In genomic region chr2:65337378-65338140, GRCm38 (mm10) we compare ENCODE assay signal across 8 mouse cellular contexts. TPM values are rescaled to one million over a fixed set of nuclear protein-coding genes. Genes with fewer than 3 reads are reported as not detected.
DNase-seq lines count a peak whose midpoint lies in the region; ATAC-seq and TF ChIP-seq lines count a peak whose summit lies in the region.

No protein-coding gene starts in this region.

- WGBS in heart, embryonic 16.5 days, result 17% methylated on average over 14 of the region's 14 CpGs
- WGBS in liver, embryonic 12.5 days (ENCODE audit: insufficient replicate concordance), result 15% methylated on average over 14 of the region's 14 CpGs
- 16% methylated on average over 14 of the region's 14 CpGs for WGBS in neural tube, embryonic 15.5 days

- H3K4me2 ChIP-seq in heart, embryonic 16.5 days (ENCODE audit: low read depth, low read length), result peak overlapping the region; percentile 16; the same call in 1 of the 2 replicates
- no peak overlapping the region for H3K4me2 ChIP-seq in liver, embryonic 12.5 days
- H3K4me2 ChIP-seq in neural tube, embryonic 15.5 days, result peak overlapping the region; percentile 38

- no peaks in the 10 kb centered on the region for H3K9me3 ChIP-seq in heart, embryonic 16.5 days (replicated peaks; ENCODE audit: control insufficient read depth, low read length)
- no peaks in the 10 kb centered on the region for H3K9me3 ChIP-seq in liver, embryonic 12.5 days (replicated peaks)
- no peaks in the 10 kb centered on the region for H3K9me3 ChIP-seq in neural tube, embryonic 15.5 days (replicated peaks)

- H3K4me1 ChIP-seq in embryonic fibroblast, embryonic 13.5 days (ENCODE audit: control insufficient read depth, insufficient read depth, low read length), result no peaks in the 10 kb centered on the region
- H3K4me1 ChIP-seq in heart, embryonic 16.5 days (ENCODE audit: control insufficient read depth, insufficient read depth, low read length), result 0 out of 2 replicates have a peak, but pooled peaks cover 7% of the 10 kb centered on the region
- 0 out of 2 replicates have a peak, but pooled peaks cover 4% of the 10 kb centered on the region for H3K4me1 ChIP-seq in liver, embryonic 12.5 days
- peaks cover 6% of the 10 kb centered on the region for H3K4me1 ChIP-seq in neural tube, embryonic 15.5 days

- no peak for TF ChIP-seq POLR2A in embryonic fibroblast, embryonic 13.5 days (IDR thresholded peaks at IDR 0.05; ENCODE audit: low read depth, low read length)

- H3K4me3 ChIP-seq in embryonic fibroblast, embryonic 13.5 days (ENCODE audit: insufficient read depth, low read length), result no peak overlapping the region
- no peak overlapping the region for H3K4me3 ChIP-seq in heart, embryonic 16.5 days (ENCODE audit: low read length)
- no peak overlapping the region for H3K4me3 ChIP-seq in liver, embryonic 12.5 days
- no peak overlapping the region for H3K4me3 ChIP-seq in neural tube, embryonic 15.5 days (replicated peaks)

- no peak overlapping the region for H3K27ac ChIP-seq in embryonic fibroblast, embryonic 13.5 days (ENCODE audit: insufficient read depth, low read length)
- no peak overlapping the region for H3K27ac ChIP-seq in heart, embryonic 16.5 days (ENCODE audit: low read length)
- no peak overlapping the region for H3K27ac ChIP-seq in liver, embryonic 12.5 days
- H3K27ac ChIP-seq in neural tube, embryonic 15.5 days (replicated peaks), result no peak overlapping the region

- H3K27me3 ChIP-seq in heart, embryonic 16.5 days (ENCODE audit: control insufficient read depth, insufficient read depth, low read length), result no peaks in the 10 kb centered on the region
- H3K27me3 ChIP-seq in liver, embryonic 12.5 days (replicated peaks), result no peaks in the 10 kb centered on the region
- no peaks in the 10 kb centered on the region for H3K27me3 ChIP-seq in neural tube, embryonic 15.5 days (replicated peaks)

- peak; percentile 75 for TF ChIP-seq CTCF in embryonic fibroblast, embryonic 13.5 days (IDR thresholded peaks at IDR 0.05; ENCODE audit: borderline replicate concordance, insufficient read depth, low read length)

- ATAC-seq in heart, embryonic 16.5 days (replicated peaks; ENCODE audit: extremely low read depth, insufficient read depth, low FRiP score), result 0 out of 2 replicates have a peak, but pooled peaks have one; percentile 58
- ATAC-seq in liver, embryonic 12.5 days, result peak; percentile 42; the same call in 1 of the 2 replicates
- ATAC-seq in neural tube, embryonic 15.5 days (ENCODE audit: low FRiP score), result peak; percentile 86

- H3K36me3 ChIP-seq in heart, embryonic 16.5 days (ENCODE audit: control insufficient read depth, insufficient read depth), result no peaks in the 10 kb centered on the region
- no peaks in the 10 kb centered on the region for H3K36me3 ChIP-seq in liver, embryonic 12.5 days
- H3K36me3 ChIP-seq in neural tube, embryonic 15.5 days, result no peaks in the 10 kb centered on the region

- H3K9ac ChIP-seq in heart, embryonic 16.5 days (ENCODE audit: low read length), result no peak overlapping the region
- H3K9ac ChIP-seq in liver, embryonic 12.5 days, result no peak overlapping the region
- H3K9ac ChIP-seq in neural tube, embryonic 15.5 days (replicated peaks), result no peak overlapping the region

- DNase-seq in urinary bladder, postnatal 14 days (ENCODE audit: low spot score), result peak; percentile 54
- DNase-seq in urinary bladder, postnatal 10 days (ENCODE audit: low spot score), result no peak
- DNase-seq in kidney, postnatal 10 days, result peak; percentile 74
- DNase-seq in urinary bladder, postnatal 25 days (ENCODE audit: low spot score), result peak; percentile 31

RNA-seq across cellular contexts. Expression of gene Slc38a11, which starts 26.3 kb away (rescaled TPM):
- polyA plus RNA-seq in embryonic fibroblast, embryonic 13.5 days (2011; ENCODE audit: insufficient read length, low read depth, missing spikeins), result not detected in 2 replicates
- 0.25 TPM in 1 of 2 replicates, not detected in the other for polyA plus RNA-seq in heart, embryonic 16.5 days (2015; fragmentation: Nextera tagmentation; extraction: Ambion mirVana)
- 0.08 TPM in 1 of 2 replicates, not detected in the other for polyA plus RNA-seq in liver, embryonic 12.5 days (2016; fragmentation: Nextera tagmentation; extraction: Ambion mirVana)
- 1.1 TPM in 2 replicates for polyA plus RNA-seq in neural tube, embryonic 15.5 days (2015; fragmentation: Nextera tagmentation; extraction: Ambion mirVana)
